Mouse (Mus musculus): Measurements from ENCODE around the gene Gart.
A peak's percentile ranks its signal among the peaks of the same experiment; 100 is the strongest.

Gene Gart

GRCm38 (mm10) chr16:91646681-91647419 is at the start of gene Gart:
TSS of gene Gart (minus strand) at chr16:91646952.
- DNase-seq = peak; percentile 96

- DNase-seq = no peak
Measured at GRCm38 (mm10) chr16:91695108-91695755, 48.5 kb upstream of the Gart start.

GRCm38 (mm10) chr16:91694455-91695084 is 47.8 kb upstream of the Gart start:
- peak; percentile 62 for DNase-seq

GRCm38 (mm10) chr16:91689791-91690190 is 43.0 kb upstream of the Gart start:
- no peak for DNase-seq

- peak; percentile 95 for DNase-seq
Measured at GRCm38 (mm10) chr16:91688619-91689334, 42.0 kb upstream of the Gart start, which contains the start of gene Donson. TSS of gene Donson (minus strand) at chr16:91688770.

GRCm38 (mm10) chr16:91688023-91688618 is 41.4 kb upstream of the Gart start:
- DNase-seq = no peak

- no peak for DNase-seq
Measured at GRCm38 (mm10) chr16:91686369-91686768, 39.6 kb upstream of the Gart start.

- DNase-seq = no peak
Measured at GRCm38 (mm10) chr16:91685526-91685925, 38.8 kb upstream of the Gart start.

GRCm38 (mm10) chr16:91680656-91681055 is 33.9 kb upstream of the Gart start:
- no peak for DNase-seq

- no peak for DNase-seq
Measured at GRCm38 (mm10) chr16:91678147-91678911, 31.6 kb upstream of the Gart start.

- no peak for DNase-seq
Measured at GRCm38 (mm10) chr16:91674500-91674899, 27.7 kb upstream of the Gart start.

GRCm38 (mm10) chr16:91663795-91664194 is 17.0 kb upstream of the Gart start:
- no peak for DNase-seq

- DNase-seq = peak; percentile 48
Measured at GRCm38 (mm10) chr16:91662336-91662735, 15.6 kb upstream of the Gart start.

- no peak for DNase-seq
Measured at GRCm38 (mm10) chr16:91661397-91661796, 14.6 kb upstream of the Gart start.

GRCm38 (mm10) chr16:91659798-91660197 is 13.0 kb upstream of the Gart start:
- DNase-seq = no peak

GRCm38 (mm10) chr16:91658471-91658870 is 11.7 kb upstream of the Gart start:
- DNase-seq = no peak

- DNase-seq = no peak
Measured at GRCm38 (mm10) chr16:91657285-91657684, 10.5 kb upstream of the Gart start.

GRCm38 (mm10) chr16:91655285-91655684 is 8.5 kb upstream of the Gart start:
- no peak for DNase-seq

- no peak for DNase-seq
Measured at GRCm38 (mm10) chr16:91652191-91652590, 5.4 kb upstream of the Gart start.

- no peak for DNase-seq
Measured at GRCm38 (mm10) chr16:91649781-91650180, 3.0 kb upstream of the Gart start.

- no peak for DNase-seq
Measured at GRCm38 (mm10) chr16:91649246-91649645, 2.5 kb upstream of the Gart start.

- DNase-seq = peak; percentile 63
Measured at GRCm38 (mm10) chr16:91648220-91648550, 1.4 kb upstream of the Gart start.

Measured in right cerebral cortex, adult 18-20 months (tissue).